Mouse (Mus musculus): ENCODE results near the gene Hs3st4.

Gene Hs3st4

GRCm38 (mm10) chr7:124341510-124341909, 358.8 kb downstream of the Hs3st4 start:
- no peak for DNase-seq (ENCODE audit: low read depth in 1 of 2, low spot score in 2 of 2)

- DNase-seq (ENCODE audit: low read depth in 1 of 2, low spot score in 2 of 2): no peak
Observed at GRCm38 (mm10) chr7:124347218-124348017, 364.7 kb downstream of the Hs3st4 start.

- DNase-seq (ENCODE audit: low read depth in 1 of 2, low spot score in 2 of 2): no peak
Observed at GRCm38 (mm10) chr7:124354035-124354434, 371.4 kb downstream of the Hs3st4 start.

GRCm38 (mm10) chr7:124358068-124358467, 375.4 kb downstream of the Hs3st4 start:
- no peak for DNase-seq (ENCODE audit: low read depth in 1 of 2, low spot score in 2 of 2)

- no peak for DNase-seq (ENCODE audit: low read depth in 1 of 2, low spot score in 2 of 2)
Observed at GRCm38 (mm10) chr7:124359836-124360235, 377.2 kb downstream of the Hs3st4 start.

- no peak for DNase-seq (ENCODE audit: low read depth in 1 of 2, low spot score in 2 of 2)
Observed at GRCm38 (mm10) chr7:124372297-124372696, 389.6 kb downstream of the Hs3st4 start.

- no peak for DNase-seq (ENCODE audit: low read depth in 1 of 2, low spot score in 2 of 2)
Observed at GRCm38 (mm10) chr7:124372697-124373096, 390.0 kb downstream of the Hs3st4 start.

- DNase-seq (ENCODE audit: low read depth in 1 of 2, low spot score in 2 of 2): no peak
Observed at GRCm38 (mm10) chr7:124383489-124383888, 400.8 kb downstream of the Hs3st4 start.

GRCm38 (mm10) chr7:124399184-124399583, 416.5 kb downstream of the Hs3st4 start:
- no peak for DNase-seq (ENCODE audit: low read depth in 1 of 2, low spot score in 2 of 2)

- DNase-seq (ENCODE audit: low read depth in 1 of 2, low spot score in 2 of 2): no peak
Observed at GRCm38 (mm10) chr7:124426951-124427350, 444.3 kb downstream of the Hs3st4 start.

Data from monocyte, adult 2 months (primary cell).